Comparison of ENCODE assay signal across 15 mouse cellular contexts in the genomic region with DNA sequence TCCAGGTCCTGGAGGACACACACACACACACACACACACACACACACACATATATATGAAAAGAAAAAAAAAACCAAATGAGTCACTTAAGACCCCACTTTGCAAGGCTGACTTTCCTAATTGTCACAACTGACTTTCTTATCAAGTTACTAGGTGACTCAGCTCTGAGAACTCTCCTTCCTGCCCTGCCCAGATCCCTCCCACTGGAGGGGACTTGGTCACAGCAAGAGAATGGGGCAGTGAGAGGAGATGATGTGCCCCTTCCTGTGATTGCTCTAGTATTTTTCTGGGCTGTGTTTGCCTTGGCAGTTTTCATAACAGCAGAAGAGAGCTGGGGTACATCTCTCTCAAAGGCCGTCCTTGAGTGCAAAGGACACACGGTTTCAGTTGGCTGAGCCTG.
A peak's percentile ranks its signal among the peaks of the same experiment; 100 is the strongest.
DNase-seq lines count a peak whose midpoint lies in the region; ATAC-seq and TF ChIP-seq lines count a peak whose summit lies in the region.
"Had no signal": no experiment of that assay in that cellular context is flagged by ENCODE, and none has a peak within 500 bp of the region (broad histone marks: within the 10 kb centered on the region; RNA-seq: fewer than 3 reads in every experiment).

No protein-coding gene starts in this region.

- H3K4me2 ChIP-seq in intestine, embryonic 16.5 days (ENCODE audit: low read depth, low read length), result no peak overlapping the region
- H3K4me2 ChIP-seq: heart, embryonic 13.5 days; lung, embryonic 14.5 days; midbrain, embryonic 15.5 days; neural tube, embryonic 15.5 days had no signal

- no peaks in the 10 kb centered on the region for H3K79me2 ChIP-seq in C2C12 (ENCODE audit: control insufficient read depth, insufficient read depth)

- DNase-seq in kidney, adult 9 months, result peak; percentile 24
- DNase-seq in kidney, postnatal 4 days, result no peak
- peak; percentile 54 to 57 for DNase-seq in adrenal gland, postnatal 36 days
- DNase-seq in cerebellum, postnatal 25 days, result no peak
- DNase-seq in frontal cortex, adult 2 months (ENCODE audit: extremely low spot score in 1 of 2, low spot score in 1 of 2), result no peak
- DNase-seq: cerebellum, adult 11 months; embryo, embryonic 11 days; kidney, adult 18-20 months; lung, embryonic 14.5 days; right cerebral cortex, adult 18-20 months had no signal

- H3K4me1 ChIP-seq in intestine, embryonic 16.5 days (ENCODE audit: control insufficient read depth, insufficient read depth, low read length), result no peaks in the 10 kb centered on the region
- H3K4me1 ChIP-seq: midbrain, embryonic 15.5 days; neural tube, embryonic 15.5 days had no signal

- H3K79me3 ChIP-seq in C2C12 (ENCODE audit: low read depth), result no peaks in the 10 kb centered on the region

- peak; percentile 87 for ATAC-seq in intestine, embryonic 16.5 days
- ATAC-seq: midbrain, embryonic 15.5 days had no signal

- no peak overlapping the region for H3K4me3 ChIP-seq in C2C12 (ENCODE audit: insufficient read depth, poor library complexity, severe bottlenecking)
- H3K4me3 ChIP-seq in intestine, embryonic 16.5 days (ENCODE audit: low read length), result no peak overlapping the region
- H3K4me3 ChIP-seq: heart, embryonic 13.5 days; midbrain, embryonic 15.5 days; neural tube, embryonic 15.5 days had no signal

- WGBS in intestine, embryonic 16.5 days, result 61% methylated on average over 2 of the region's 2 CpGs

- no peaks in the 10 kb centered on the region for H3K36me3 ChIP-seq in C2C12 (ENCODE audit: control insufficient read depth, insufficient read depth)
- no peaks in the 10 kb centered on the region for H3K36me3 ChIP-seq in intestine, embryonic 16.5 days (ENCODE audit: control insufficient read depth, insufficient read depth, low read length)
- H3K36me3 ChIP-seq: heart, embryonic 13.5 days; midbrain, embryonic 15.5 days; neural tube, embryonic 15.5 days had no signal

- no peak overlapping the region for H3ac ChIP-seq in C2C12 (ENCODE audit: control insufficient read depth, insufficient read length, low read depth)

- no peak for TF ChIP-seq CTCF in C2C12 (IDR thresholded peaks at IDR 0.05; ENCODE audit: control insufficient read depth, insufficient read depth, insufficient read length)

- H3K9me3 ChIP-seq in intestine, embryonic 16.5 days (ENCODE audit: control insufficient read depth, low read length), result no peaks in the 10 kb centered on the region
- H3K9me3 ChIP-seq: heart, embryonic 13.5 days; midbrain, embryonic 15.5 days; neural tube, embryonic 15.5 days had no signal

- no peaks in the 10 kb centered on the region for H3K27me3 ChIP-seq in C2C12 (ENCODE audit: control insufficient read depth, insufficient read depth, insufficient read length)
- no peaks in the 10 kb centered on the region for H3K27me3 ChIP-seq in intestine, embryonic 16.5 days (replicated peaks; ENCODE audit: control insufficient read depth, insufficient read depth, low read length)
- H3K27me3 ChIP-seq: heart, embryonic 13.5 days; midbrain, embryonic 15.5 days; neural tube, embryonic 15.5 days had no signal

- no peak overlapping the region for H3K27ac ChIP-seq in intestine, embryonic 16.5 days (ENCODE audit: low read length)
- H3K27ac ChIP-seq: midbrain, embryonic 15.5 days; neural tube, embryonic 15.5 days had no signal

- H3K9ac ChIP-seq in intestine, embryonic 16.5 days (ENCODE audit: low read depth, low read length), result no peak overlapping the region
- H3K9ac ChIP-seq: heart, embryonic 13.5 days; lung, embryonic 14.5 days; midbrain, embryonic 15.5 days; neural tube, embryonic 15.5 days had no signal

TF ChIP-seq in C2C12, 6 proteins besides CTCF, POLR2A, EP300 and RAD21:
- TF ChIP-seq USF1 (IDR thresholded peaks at IDR 0.05; ENCODE audit: low read depth), result no peak
- peak; percentile 13 for TF ChIP-seq MYOD1 (IDR thresholded peaks at IDR 0.05; ENCODE audit: control insufficient read depth, insufficient read length, low read depth)
- no peak for TF ChIP-seq CEBPB (IDR thresholded peaks at IDR 0.05; ENCODE audit: low read depth)
- no peak for TF ChIP-seq MAX (IDR thresholded peaks at IDR 0.05)
- TF ChIP-seq FOSL1 (IDR thresholded peaks at IDR 0.05; ENCODE audit: insufficient read depth, low read length, poor library complexity, severe bottlenecking), result peak; percentile 52
TF ChIP-seq in C2C12: peak in this region for 2.

Comparison
In these comparisons a context has a peak if more than half of its experiments do, and no peak if none do; other contexts are left out.
1. DNase-seq: peak in kidney, adult 9 months (single experiment) and adrenal gland, postnatal 36 days (2 of 2); none in kidney, postnatal 4 days (0 of 2), cerebellum, postnatal 25 days (0 of 2) and frontal cortex, adult 2 months (0 of 2).